Mouse (Mus musculus) c-Kit-positive CD71-positive TER-119-negative erythroid progenitor cells, embryonic 14.5 days (primary cell): ENCODE measurements around the gene Wfikkn2.
A peak's percentile ranks its signal among the peaks of the same experiment; 100 is the strongest.

Experiments
- DNase-seq: peaks from one replicate; pipeline ENCODE4 v3.0.0-alpha.2; 2013; ENCODE audit warnings: low read depth

Gene Wfikkn2

GRCm38 (mm10) chr11:94221257-94221656 is 24.5 kb downstream of the Wfikkn2 start:
- no peak for DNase-seq

DNA sequence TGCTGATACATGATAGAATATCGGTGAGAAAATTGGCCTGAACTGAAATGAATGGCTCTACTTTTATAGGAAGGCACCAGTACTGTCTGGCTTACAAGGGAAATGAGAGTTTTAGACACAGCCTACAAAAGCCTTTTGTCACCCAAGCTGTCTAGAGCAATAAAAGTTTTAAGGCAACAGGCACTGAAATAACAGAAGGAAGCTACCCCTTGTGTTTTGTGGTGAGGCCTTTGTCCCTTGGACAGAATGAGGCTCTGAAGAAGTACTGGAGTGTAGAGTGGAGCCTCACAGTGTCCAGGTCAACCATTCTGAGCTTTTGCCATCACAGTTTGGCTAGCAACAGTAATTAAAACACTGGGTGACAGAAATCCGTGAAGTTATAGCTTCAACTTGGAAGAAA is 29.6 kb downstream of the Wfikkn2 start:
- no peak for DNase-seq

GRCm38 (mm10) chr11:94215581-94215980 is 30.2 kb downstream of the Wfikkn2 start:
- no peak for DNase-seq

- DNase-seq: no peak
These were observed 31.8 kb downstream of the Wfikkn2 start for GRCm38 (mm10) chr11:94213735-94214594.

GRCm38 (mm10) chr11:94212997-94213396 is 32.8 kb downstream of the Wfikkn2 start:
- DNase-seq: no peak

- DNase-seq: no peak
These were observed 33.3 kb downstream of the Wfikkn2 start for GRCm38 (mm10) chr11:94212489-94212836.

GRCm38 (mm10) chr11:94211651-94212488 is 33.9 kb downstream of the Wfikkn2 start:
- no peak for DNase-seq

GRCm38 (mm10) chr11:94211124-94211603 is 34.6 kb downstream of the Wfikkn2 start, which contains the start of gene Tob1:
Gene Tob1 (plus strand): TSS chr11:94211454.
- peak; percentile 100 for DNase-seq

- peak; percentile 93 for DNase-seq
These were observed 35.4 kb downstream of the Wfikkn2 start for GRCm38 (mm10) chr11:94210191-94211086.

DNA sequence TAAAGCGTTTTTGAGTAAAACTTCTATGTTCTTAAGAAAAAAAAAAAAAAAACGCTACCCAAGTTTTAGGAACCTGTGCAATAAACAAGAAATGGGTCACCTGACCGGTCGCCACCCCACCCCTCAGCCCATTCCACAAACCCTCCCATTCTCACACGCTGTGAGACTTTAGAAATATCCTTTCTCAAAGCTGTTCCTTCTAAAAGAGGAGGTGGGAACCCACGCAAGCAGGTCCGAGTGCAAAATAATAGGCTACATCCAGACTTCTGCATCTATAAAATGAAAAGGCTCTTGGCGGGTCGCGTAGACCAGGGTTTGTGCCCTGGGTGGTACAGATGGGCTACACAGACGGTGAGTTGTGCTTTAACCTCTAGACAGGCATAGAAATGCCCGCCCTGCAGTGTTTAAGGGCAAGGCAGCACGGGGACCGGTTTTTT is 36.1 kb downstream of the Wfikkn2 start:
- DNase-seq: no peak

DNA sequence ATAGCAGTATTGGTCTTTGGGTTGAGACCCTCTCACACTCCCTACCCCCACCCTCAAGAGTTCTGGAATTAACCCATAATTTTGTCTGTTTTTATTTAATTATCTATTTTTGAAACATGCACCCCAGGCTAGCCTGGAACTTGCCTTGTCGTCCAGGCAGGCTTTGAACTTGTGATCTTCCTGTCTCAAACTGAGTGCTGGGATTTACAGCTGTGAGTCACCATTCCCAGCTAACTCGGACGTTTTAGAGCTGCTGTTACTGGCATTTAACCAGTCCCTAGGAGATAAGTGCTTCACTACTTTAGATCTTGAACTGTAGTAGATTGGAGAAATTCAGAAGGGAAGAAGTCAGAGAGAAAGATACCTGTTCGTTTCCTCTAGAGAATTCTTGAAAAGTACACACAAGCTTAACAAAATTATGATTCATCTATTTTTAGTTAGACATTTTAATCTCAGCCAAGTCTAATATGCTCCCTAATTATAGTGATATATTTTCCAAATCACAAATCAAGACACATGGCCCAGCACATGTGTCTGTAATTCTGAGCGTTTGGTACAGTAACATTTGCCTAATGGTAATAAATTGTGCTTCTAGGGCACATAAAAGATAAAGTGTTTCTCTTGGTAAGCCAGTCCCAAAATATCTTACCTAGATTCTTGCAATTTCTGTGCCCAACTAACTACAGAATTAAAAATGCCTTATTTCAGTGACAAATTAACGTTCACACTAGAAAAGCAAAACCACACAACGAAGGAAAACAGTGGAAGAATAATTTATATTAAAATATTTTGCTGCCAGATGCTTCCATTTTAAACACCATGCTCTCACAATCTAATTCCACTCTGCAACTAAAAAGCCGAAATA is 36.8 kb downstream of the Wfikkn2 start:
- no peak for DNase-seq

DNA sequence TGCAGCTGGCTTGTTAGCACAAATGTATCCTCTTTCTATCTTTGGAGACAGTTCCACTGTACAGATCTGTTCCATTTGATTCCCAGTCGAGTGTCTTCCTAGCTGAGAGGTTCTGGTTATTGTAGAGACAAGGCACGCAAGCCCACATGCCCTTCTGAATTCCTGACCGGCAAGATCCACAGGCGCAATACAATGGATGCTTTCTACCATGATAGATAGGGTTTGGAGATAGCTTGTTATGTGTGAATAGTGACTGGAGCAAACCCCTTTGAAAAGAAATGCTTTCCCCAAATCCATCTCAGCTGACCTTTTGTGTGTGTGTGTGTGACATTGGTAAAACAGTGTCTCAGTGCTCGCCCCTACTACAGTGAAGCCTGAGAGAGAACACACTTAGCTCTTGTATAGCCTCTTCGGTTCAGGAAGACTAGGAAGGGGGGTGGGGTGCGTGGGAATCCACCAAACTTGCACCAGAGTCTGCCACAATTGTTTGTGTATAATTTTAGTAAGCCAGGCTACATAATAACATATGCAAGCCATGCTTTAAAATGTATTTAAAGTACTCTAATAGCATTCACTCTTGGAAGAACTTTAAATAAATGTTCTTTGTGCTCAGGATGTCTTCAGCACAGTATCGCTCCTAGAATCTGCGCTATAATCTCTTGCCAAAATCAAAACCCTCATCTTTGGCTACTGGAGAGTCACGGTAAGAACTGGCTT is 39.2 kb downstream of the Wfikkn2 start:
- DNase-seq: no peak

- no peak for DNase-seq
These were observed 42.7 kb downstream of the Wfikkn2 start for GRCm38 (mm10) chr11:94203066-94203465.

DNA sequence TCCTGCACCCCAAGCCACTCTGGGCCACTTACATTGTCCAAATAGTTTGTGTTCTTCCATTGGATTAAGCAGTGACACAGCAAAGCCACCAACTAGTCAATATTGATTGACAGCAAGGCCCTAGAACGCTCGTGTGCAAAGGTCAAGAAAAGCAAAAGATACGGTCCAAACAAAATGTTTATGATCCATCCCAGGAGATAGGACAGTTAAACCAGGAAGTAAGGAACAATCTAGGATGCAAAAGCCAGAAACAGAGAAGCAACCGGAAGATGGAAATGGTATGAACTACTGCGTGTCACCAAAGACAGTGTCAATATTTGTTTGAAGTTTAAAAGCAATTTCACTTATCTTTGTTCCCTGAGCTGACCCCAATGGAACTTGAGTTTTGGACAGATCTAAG is 43.7 kb downstream of the Wfikkn2 start:
- no peak for DNase-seq

- DNase-seq: no peak
These were observed 45.4 kb downstream of the Wfikkn2 start for GRCm38 (mm10) chr11:94200422-94200821.

DNA sequence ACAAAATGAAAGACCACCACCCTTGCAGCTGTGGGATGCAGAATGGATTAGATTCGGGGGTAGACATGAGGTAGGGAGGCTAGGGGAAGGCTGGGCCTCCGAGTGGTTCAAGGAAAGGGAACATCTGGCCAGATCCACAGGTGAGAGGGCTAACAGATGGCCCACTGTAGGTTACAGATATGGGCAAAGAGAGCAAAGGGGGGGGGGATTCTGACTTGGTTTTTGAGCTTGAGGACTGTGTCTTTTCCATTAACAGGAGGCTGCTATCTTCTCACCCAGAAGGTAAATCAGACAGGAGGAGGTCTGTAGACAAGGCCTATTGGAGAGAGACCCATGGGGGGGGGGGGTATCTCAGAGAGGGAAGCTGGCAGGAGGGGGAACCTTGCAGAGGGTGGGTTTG is 46.0 kb downstream of the Wfikkn2 start:
- DNase-seq: no peak

GRCm38 (mm10) chr11:94198405-94199146 is 47.2 kb downstream of the Wfikkn2 start:
- DNase-seq: no peak

DNA sequence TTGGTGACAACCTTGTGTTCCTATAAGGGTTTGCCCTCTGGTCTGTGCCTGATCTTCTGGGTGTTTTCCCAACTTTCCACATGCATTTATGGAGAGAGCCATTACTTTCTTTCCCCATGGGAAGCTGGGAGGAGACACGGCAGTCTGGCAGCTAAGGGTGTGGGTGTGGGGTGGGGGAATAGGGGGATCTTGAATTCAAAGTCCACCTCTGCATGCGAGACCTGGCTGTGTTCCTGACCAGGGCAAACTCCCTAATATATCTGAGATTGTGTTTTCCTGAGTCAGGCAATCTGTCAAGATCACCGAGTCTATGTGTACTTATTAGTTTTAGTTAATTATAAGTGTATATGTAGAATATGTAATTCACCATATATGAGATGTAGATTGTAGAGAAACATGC is 49.5 kb downstream of the Wfikkn2 start:
- no peak for DNase-seq

DNA sequence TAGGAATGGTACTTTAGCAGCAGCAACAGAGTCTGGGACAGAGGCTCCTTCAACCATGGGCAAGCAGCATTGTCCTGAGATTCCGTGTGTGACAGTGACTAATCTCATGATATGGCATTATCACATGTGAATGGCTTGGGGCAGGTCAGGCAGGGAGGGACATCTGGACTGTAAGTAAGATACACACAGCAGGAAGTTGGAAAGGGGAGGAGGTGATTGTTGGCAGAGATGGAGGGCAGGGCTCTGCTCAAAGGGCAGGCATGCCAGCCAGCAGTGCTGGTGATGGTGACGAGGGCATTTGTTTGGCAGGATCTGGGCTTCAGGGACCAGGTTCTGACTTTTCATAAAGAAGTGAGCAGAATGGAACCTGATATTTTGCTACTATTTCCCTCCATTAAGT is 52.7 kb downstream of the Wfikkn2 start:
- no peak for DNase-seq
